Mouse (Mus musculus) ovary, postnatal 10 days (tissue): Measurements from ENCODE around the gene Pnpla3.

Experiments used
- DNase-seq: peaks from one replicate; pipeline ENCODE4 v3.0.0; 2022; ENCODE audit warnings: low spot score

Pnpla3 gene

GRCm38 (mm10) chr15:84178733-84179132 lies 11.1 kb downstream of the Pnpla3 start:
- DNase-seq = no peak

GRCm38 (mm10) chr15:84182000-84182399 lies 14.4 kb downstream of the Pnpla3 start:
- no peak for DNase-seq

- no peak for DNase-seq
Measured at GRCm38 (mm10) chr15:84183967-84184366, 16.3 kb downstream of the Pnpla3 start.

GRCm38 (mm10) chr15:84186196-84186595 lies 18.6 kb downstream of the Pnpla3 start:
- DNase-seq = no peak

- DNase-seq = no peak
Measured at GRCm38 (mm10) chr15:84188887-84189530, 21.4 kb downstream of the Pnpla3 start.

GRCm38 (mm10) chr15:84189881-84190280 lies 22.2 kb downstream of the Pnpla3 start:
- DNase-seq = no peak

- no peak for DNase-seq
Measured at GRCm38 (mm10) chr15:84191724-84192057, 24.1 kb downstream of the Pnpla3 start.

GRCm38 (mm10) chr15:84192058-84192791 lies 24.6 kb downstream of the Pnpla3 start, which contains the start of gene Samm50:
Gene Samm50, plus strand, starts transcription at chr15:84192241.
- DNase-seq = peak; percentile 69

- no peak for DNase-seq
Measured at GRCm38 (mm10) chr15:84196486-84197165, 29.0 kb downstream of the Pnpla3 start.

GRCm38 (mm10) chr15:84207327-84207726 lies 39.7 kb downstream of the Pnpla3 start:
- no peak for DNase-seq

GRCm38 (mm10) chr15:84209517-84210412 lies 42.1 kb downstream of the Pnpla3 start:
- DNase-seq = no peak

GRCm38 (mm10) chr15:84210461-84210860 lies 42.8 kb downstream of the Pnpla3 start:
- no peak for DNase-seq

GRCm38 (mm10) chr15:84210941-84211340 lies 43.3 kb downstream of the Pnpla3 start:
- DNase-seq = no peak

GRCm38 (mm10) chr15:84211564-84211963 lies 43.9 kb downstream of the Pnpla3 start:
- no peak for DNase-seq

- DNase-seq = peak; percentile 72
Measured at GRCm38 (mm10) chr15:84212031-84212755, 44.6 kb downstream of the Pnpla3 start.

- DNase-seq = no peak
Measured at GRCm38 (mm10) chr15:84212756-84213105, 45.1 kb downstream of the Pnpla3 start.

- DNase-seq = no peak
Measured at GRCm38 (mm10) chr15:84213162-84213739, 45.6 kb downstream of the Pnpla3 start.

GRCm38 (mm10) chr15:84214476-84214875 lies 46.8 kb downstream of the Pnpla3 start:
- no peak for DNase-seq

GRCm38 (mm10) chr15:84215273-84215672 lies 47.6 kb downstream of the Pnpla3 start:
- DNase-seq = no peak

- no peak for DNase-seq
Measured at GRCm38 (mm10) chr15:84216026-84216425, 48.4 kb downstream of the Pnpla3 start.

GRCm38 (mm10) chr15:84216461-84217084 lies 48.9 kb downstream of the Pnpla3 start:
- DNase-seq = no peak
